Mouse (Mus musculus): ENCODE data around the gene Ttc8.

DNA sequence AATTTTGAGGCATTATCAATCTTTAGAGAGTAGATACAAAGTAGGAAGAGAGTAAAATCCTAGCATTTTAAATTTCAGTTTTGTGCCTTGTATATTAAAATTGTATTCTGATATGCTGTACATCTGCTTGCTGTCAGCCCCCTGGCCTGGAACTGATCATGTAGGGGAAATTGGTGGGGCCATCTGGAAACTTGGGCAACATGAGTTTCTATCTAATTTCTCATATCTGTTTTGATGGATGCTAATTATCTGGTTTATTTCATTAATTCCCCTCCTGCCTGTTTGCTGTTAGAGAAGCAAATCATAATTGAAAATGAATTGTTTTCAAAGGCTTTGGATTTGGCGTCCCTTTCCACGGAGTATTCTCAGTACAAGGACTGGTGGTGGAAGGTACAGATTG is 36.6 kb downstream of the Ttc8 start:
- TF ChIP-seq CTCF (IDR thresholded peaks at IDR 0.05) (no peak), EP300 (IDR thresholded peaks at IDR 0.05) (no peak)

Data from lung, postnatal 0 days (tissue).